Mouse (Mus musculus) testis, adult 2 months (tissue): ENCODE results near the gene Aldh3b1. TPM values are rescaled to one million over a fixed set of nuclear protein-coding genes. Genes with fewer than 3 reads are reported as not detected.

ENCODE experiments used
- H3K27ac ChIP-seq: fragments of 200-500 bp; 2 replicates; pipeline ENCODE4 v1.5.1; 2012; ENCODE audit warnings: low read depth, low read length; ENCODE audit not compliant: control insufficient read depth, insufficient read depth
- H3K27me3 ChIP-seq: fragments of 200-500 bp; 2 replicates; pipeline ENCODE4 v1.6.1; 2012; ENCODE audit warnings: mild to moderate bottlenecking, low read length, moderate library complexity; ENCODE audit not compliant: control insufficient read depth, insufficient read depth
- H3K36me3 ChIP-seq: fragments of 200-500 bp; 2 replicates; pipeline ENCODE4 v1.6.1; 2012; ENCODE audit warnings: mild to moderate bottlenecking, low read length; ENCODE audit not compliant: control insufficient read depth, insufficient read depth
- H3K4me1 ChIP-seq: fragments of 200-500 bp; 2 replicates; pipeline ENCODE4 v1.6.1; 2012; ENCODE audit warnings: low read length; ENCODE audit not compliant: control insufficient read depth, insufficient read depth
- H3K4me3 ChIP-seq: fragments of 200-500 bp; 2 replicates; pipeline ENCODE4 v1.5.1; 2012; ENCODE audit warnings: low read depth, mild to moderate bottlenecking, low read length, moderate library complexity, mixed read lengths; ENCODE audit not compliant: control insufficient read depth
- CTCF ChIP-seq: fragments of 200-500 bp; IDR thresholded peaks from 2 replicates; pipeline ENCODE4 v1.5.1; 2012; ENCODE audit warnings: low read depth, mild to moderate bottlenecking, inconsistent platforms, low read length, moderate library complexity; ENCODE audit not compliant: control insufficient read depth, insufficient read depth, insufficient replicate concordance
- POLR2A ChIP-seq: fragments of 200-500 bp; IDR thresholded peaks from 2 replicates; pipeline ENCODE4 v1.6.1; 2012; ENCODE audit warnings: low read depth, mild to moderate bottlenecking, inconsistent platforms, low read length, moderate library complexity; ENCODE audit not compliant: control insufficient read depth
- polyA plus RNA-seq: library from polyadenylated mRNA; depleted of rRNA; stranded (reverse); fragments of >200 nt; gene quantifications from 2 replicates; pipeline ENCODE4 v1.2.3, GENCODE M21; 2012

Gene Aldh3b1
- polyA plus RNA-seq, 1 experiment = 48.2 TPM

DNA sequence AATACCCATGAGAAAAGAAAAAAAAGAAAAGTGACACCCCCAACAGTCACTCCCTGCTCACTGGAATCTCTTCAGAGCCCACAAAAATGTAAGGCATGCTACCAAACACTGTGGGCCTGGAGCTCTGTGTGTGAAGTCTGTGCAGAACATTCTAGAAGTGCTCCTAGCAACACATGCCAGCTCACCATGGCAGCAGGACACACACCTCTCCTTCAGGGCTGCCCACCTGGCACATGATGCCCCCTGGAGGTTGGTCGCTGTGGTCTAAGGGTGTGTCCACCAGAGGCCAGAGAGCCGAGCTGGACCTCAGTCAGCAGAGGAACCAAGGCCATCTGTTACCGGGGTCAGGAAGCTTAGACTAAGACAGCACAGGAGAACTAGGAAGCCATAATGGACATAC lies 3.3 kb downstream of the Aldh3b1 start:
- H3K4me1 ChIP-seq = peaks cover 23% of the 10 kb centered on the region
- H3K4me3 ChIP-seq = peak overlapping the region; percentile 40
- no peaks in the 10 kb centered on the region for H3K27me3 ChIP-seq
- no peak overlapping the region for H3K27ac ChIP-seq
- no peaks in the 10 kb centered on the region for H3K36me3 ChIP-seq
- TF ChIP-seq POLR2A = peak; percentile 34; the same call in 1 of the 2 replicates
- no peak for TF ChIP-seq CTCF

DNA sequence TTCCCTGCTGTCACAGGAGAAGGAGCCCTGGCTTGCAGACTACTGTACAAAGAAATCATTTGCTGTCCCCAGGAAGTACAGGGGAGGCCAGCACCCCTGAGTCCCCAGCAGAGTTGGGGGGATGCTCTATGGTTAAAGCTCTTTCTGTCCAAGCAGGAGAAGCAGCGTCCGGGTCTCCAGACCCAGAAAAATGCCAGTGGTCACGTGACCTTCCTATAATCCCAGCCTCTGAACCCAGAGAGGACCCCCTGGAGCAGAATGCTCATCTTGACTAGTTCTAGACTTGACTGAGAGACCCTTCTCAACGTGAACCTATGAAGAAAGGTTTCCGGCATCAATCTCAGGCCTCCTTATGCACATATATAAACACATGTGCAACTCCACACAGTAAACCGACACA lies 3.7 kb downstream of the Aldh3b1 start:
- Histone ChIP-seq H3K36me3 (no peaks in the 10 kb centered on the region), H3K27me3 (no peaks in the 10 kb centered on the region), H3K4me1 (peaks cover 23% of the 10 kb centered on the region), H3K4me3 (no peak overlapping the region), H3K27ac (no peak overlapping the region)
- TF ChIP-seq CTCF = no peak
- TF ChIP-seq POLR2A = no peak

DNA sequence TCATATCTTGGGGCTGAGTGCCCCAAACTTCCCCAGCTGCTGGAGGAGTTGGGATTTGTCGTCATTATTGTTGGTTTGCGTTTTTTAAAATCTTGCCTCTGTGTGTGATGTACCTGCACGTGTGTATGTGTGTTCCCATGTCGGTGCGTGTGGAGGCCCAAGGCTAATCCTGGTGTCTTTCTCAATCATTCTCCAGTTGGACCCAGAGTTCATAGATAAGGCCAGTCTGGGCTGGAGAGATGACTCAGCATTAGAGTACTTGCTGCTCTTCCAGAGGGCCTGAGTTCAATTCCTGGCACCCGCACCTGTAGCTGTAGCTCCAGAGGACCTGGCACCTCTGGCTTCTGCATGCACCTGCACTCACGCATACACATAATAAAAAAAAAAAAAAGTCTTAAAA lies 4.7 kb downstream of the Aldh3b1 start:
- H3K27ac ChIP-seq = no peak overlapping the region
- peaks cover 23% of the 10 kb centered on the region for H3K4me1 ChIP-seq
- H3K4me3 ChIP-seq = no peak overlapping the region
- no peak for TF ChIP-seq CTCF
- no peak for TF ChIP-seq POLR2A
- H3K36me3 ChIP-seq = no peaks in the 10 kb centered on the region; the same call in 1 of the 2 replicates
- no peaks in the 10 kb centered on the region for H3K27me3 ChIP-seq

DNA sequence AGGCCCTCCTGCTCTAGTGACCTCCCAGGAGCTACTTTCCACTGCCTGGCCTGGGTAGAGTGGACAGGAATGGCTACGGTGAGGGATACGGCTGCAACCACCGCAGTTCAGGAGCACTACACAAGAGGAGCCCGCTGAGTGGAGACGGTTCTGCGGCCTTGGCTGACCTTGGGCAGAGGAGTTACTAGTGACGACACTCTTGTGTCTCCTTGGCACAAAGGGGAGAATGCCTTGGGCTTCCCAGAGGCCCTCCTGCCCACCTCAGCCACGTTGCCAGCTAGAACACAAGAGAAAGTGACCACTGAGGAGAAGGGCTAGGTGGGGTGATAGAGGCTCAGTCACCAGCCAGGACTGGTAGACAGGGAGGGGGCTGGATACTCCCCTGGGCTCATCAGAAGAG lies 5.4 kb downstream of the Aldh3b1 start:
- Histone ChIP-seq H3K27me3 (no peaks in the 10 kb centered on the region), H3K4me3 (no peak overlapping the region), H3K4me1 (peaks cover 19% of the 10 kb centered on the region), H3K36me3 (no peaks in the 10 kb centered on the region; the same call in 1 of the 2 replicates), H3K27ac (peak overlapping the region; percentile 58)
- TF ChIP-seq CTCF = no peak
- TF ChIP-seq POLR2A = no peak

DNA sequence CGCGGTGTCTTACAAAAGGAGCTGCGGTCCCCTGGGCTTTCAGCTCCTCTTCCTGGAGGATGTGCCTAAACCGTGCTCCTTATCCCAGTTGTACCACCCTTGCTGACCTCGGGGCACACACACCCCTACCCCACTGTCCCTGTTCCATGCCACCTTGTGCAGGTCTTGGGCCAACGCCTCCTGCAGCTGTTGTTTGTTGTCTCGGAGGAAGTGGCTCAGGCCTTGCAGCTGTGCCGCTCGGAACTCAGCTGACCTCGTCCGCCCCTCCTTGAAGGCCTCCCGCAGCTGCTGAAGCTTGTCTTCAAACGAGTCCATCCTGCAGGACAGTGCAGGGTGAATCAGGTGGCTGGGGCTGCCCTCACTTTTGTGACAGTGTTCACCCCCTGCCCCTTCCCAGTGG lies 6.0 kb downstream of the Aldh3b1 start:
- no peaks in the 10 kb centered on the region; the same call in 1 of the 2 replicates for H3K36me3 ChIP-seq
- H3K4me3 ChIP-seq = no peak overlapping the region
- H3K4me1 ChIP-seq = peaks cover 20% of the 10 kb centered on the region
- peak overlapping the region; percentile 58 for H3K27ac ChIP-seq
- H3K27me3 ChIP-seq = no peaks in the 10 kb centered on the region
- TF ChIP-seq POLR2A = no peak
- no peak for TF ChIP-seq CTCF

DNA sequence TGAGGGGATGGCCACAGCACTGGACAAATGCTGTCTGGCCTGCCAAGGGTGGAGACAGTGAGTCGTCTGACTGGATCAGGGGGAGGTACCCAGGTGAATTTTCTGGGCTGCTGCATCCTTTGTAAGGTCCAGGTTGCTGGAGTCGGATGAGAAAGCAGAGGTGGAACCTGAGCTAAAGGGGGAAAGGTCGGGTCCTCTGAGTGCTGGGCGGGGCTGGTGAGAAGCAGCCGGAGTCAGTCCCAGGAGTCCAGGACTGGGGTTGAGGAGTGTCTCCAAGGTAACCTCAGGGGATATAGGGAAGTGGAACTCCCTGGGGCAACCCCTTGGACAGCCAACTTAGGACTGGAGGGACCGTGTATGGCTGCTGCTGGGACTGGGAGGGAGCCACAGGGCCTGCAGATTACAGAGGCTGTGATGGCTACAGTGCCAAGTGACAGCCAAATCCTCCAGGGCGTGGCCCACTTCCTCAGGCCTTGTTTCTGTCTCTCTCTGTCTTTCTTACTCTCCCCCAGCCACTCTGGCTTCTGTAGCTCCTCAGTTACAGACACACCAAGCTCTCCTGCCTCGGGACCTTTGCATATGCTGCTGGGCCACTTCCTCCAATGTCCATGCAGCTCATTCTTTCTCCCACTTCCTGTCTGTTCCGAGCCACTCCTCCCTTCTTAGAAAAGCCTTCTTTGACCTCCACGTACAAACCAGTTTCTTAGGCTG lies 6.8 kb downstream of the Aldh3b1 start:
- Histone ChIP-seq H3K27me3 (no peaks in the 10 kb centered on the region), H3K27ac (no peak overlapping the region; the same call in 1 of the 2 replicates), H3K4me3 (no peak overlapping the region), H3K4me1 (peaks cover 24% of the 10 kb centered on the region), H3K36me3 (no peaks in the 10 kb centered on the region; the same call in 1 of the 2 replicates)
- no peak for TF ChIP-seq CTCF
- no peak for TF ChIP-seq POLR2A

DNA sequence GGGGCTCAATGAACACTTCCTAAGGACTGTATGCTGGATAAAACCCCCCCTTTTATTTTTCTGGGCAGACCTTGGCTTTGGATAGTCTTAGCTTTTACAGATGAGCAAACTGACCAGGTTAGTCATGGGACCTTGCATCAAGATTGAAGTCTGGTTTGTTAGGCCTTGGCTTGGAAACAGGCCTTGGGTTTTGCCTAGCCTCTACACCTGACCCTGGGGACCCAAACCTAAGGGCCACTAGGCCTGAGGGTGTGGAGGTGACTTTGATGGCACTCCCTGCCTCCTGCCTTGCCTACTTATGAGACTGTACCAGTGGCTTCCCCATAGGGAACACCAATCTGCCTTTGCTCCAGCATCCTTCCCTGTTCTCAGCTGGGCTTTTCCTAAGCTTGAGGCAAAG lies 9.7 kb downstream of the Aldh3b1 start:
- peaks cover 19% of the 10 kb centered on the region for H3K4me1 ChIP-seq
- peak overlapping the region; percentile 79 for H3K4me3 ChIP-seq
- TF ChIP-seq CTCF = no peak
- no peaks in the 10 kb centered on the region; the same call in 1 of the 2 replicates for H3K36me3 ChIP-seq
- no peaks in the 10 kb centered on the region for H3K27me3 ChIP-seq
- no peak overlapping the region for H3K27ac ChIP-seq
